Mouse (Mus musculus) testis, adult 2 months (tissue): ENCODE results near the gene Dydc1.

ENCODE experiments used
- CTCF ChIP-seq: fragments of 200-500 bp; IDR thresholded peaks from 2 replicates; pipeline ENCODE4 v1.5.1; 2012; ENCODE audit warnings: low read depth, mild to moderate bottlenecking, inconsistent platforms, low read length, moderate library complexity; ENCODE audit not compliant: control insufficient read depth, insufficient read depth, insufficient replicate concordance
- POLR2A ChIP-seq: fragments of 200-500 bp; IDR thresholded peaks from 2 replicates; pipeline ENCODE4 v1.6.1; 2012; ENCODE audit warnings: low read depth, mild to moderate bottlenecking, inconsistent platforms, low read length, moderate library complexity; ENCODE audit not compliant: control insufficient read depth

DNA sequence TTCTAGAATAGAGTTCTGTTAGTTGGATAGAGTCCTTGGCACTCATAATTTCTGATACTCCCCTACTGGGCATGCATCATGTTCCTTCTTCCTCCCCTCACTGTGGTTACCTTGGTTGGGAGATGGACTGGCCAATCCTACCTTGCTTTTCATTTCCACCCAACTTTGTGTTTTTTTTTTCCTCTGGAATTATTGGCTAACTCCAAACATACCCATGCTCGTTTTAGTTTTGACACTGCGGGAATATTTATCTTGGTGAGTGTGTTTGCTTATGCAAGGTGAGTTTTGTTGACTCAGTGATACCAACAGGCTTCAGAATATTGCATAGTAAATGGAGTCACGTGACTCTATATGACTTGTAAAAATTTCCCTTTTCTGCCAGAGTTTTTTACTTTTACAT lies 28.0 kb downstream of the Dydc1 start:
- TF ChIP-seq POLR2A (no peak), CTCF (no peak)
